Mouse (Mus musculus): ENCODE results near the gene Ugt1a8. TPM values are rescaled to one million over a fixed set of nuclear protein-coding genes. Genes with fewer than 3 reads are reported as not detected.
"Not testable (repeated sequence)": the region's sequence is repeated elsewhere in the genome, so short reads cannot be mapped to it uniquely, and the experiment has no call there.

Ugt1a8 gene
- polyA plus RNA-seq, 1 experiment from 2014 or later: not detected

DNA sequence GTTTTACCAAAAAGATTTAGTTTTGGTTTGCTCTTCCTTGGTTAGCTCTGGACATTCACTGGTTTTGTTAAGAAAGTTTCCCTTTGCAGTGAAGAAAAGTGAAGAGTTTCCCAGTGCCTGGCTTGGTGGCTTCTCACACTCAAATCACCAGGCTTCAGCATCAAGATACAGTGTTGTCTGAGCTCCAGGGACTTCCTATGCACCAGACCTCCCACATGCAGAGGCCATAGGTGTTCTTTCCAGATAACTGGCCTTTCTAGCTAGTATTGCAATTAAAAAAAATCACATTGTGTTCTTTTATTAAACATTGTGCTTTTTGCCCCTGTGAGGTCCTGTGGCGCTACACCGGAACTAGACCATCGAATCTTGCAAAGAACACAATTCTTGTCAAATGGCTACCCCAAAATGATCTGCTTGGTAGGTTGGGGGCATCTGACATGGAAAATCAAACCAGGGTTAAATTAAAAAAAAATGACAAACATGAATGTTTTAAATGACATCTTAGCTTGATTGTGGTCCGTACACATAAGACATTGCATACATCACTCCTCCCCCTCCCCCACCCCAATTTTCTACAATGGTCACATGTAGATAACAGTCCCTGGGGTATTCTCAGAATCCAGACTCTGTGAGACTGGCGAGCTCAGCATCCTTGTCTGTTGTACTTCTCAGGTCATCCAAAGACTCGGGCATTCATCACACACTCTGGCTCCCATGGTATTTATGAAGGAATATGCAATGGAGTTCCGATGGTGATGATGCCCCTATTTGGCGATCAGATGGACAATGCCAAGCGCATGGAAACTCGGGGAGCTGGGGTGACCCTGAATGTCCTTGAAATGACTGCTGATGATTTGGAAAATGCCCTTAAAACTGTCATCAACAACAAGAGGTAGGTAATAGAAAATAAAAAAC, 128.1 kb downstream of the Ugt1a8 start:
- 70% methylated on average over 10 of the region's 10 CpGs for WGBS (ENCODE audit: missing documents)
- Histone ChIP-seq H3K36me3 (ENCODE audit: inconsistent target) (no peaks in the 10 kb centered on the region), H3K27ac (no peak overlapping the region), H3K4me3 (ENCODE audit: inconsistent target) (no peak overlapping the region), H3K79me2 (ENCODE audit: inconsistent target) (no peaks in the 10 kb centered on the region)

DNA sequence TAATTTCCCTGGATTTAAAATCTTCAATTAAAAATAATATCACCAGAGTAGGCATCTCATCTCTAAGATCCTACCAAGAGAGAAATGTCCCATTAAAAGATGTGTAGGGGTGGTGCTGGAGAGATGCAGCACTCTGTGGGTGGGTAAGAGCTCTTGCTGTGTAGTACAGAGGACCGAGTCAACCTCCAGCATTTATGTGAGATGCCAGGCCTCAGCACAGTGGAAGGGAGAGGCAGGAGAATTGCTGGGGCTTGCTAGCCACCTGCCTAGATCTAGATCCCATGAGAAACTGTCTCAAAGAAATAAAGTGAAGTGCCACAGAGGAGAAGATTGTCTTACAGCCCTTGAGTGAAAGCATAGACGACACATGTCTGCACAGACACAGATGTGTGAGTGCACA, 128.9 kb downstream of the Ugt1a8 start:
- no peak overlapping the region for H3K4me3 ChIP-seq (ENCODE audit: inconsistent target)
- H3K79me2 ChIP-seq (ENCODE audit: inconsistent target): no peaks in the 10 kb centered on the region
- 59% methylated on average over 2 of the region's 2 CpGs for WGBS (ENCODE audit: missing documents)
- no peaks in the 10 kb centered on the region for H3K36me3 ChIP-seq (ENCODE audit: inconsistent target)
- no peak overlapping the region for H3K27ac ChIP-seq

DNA sequence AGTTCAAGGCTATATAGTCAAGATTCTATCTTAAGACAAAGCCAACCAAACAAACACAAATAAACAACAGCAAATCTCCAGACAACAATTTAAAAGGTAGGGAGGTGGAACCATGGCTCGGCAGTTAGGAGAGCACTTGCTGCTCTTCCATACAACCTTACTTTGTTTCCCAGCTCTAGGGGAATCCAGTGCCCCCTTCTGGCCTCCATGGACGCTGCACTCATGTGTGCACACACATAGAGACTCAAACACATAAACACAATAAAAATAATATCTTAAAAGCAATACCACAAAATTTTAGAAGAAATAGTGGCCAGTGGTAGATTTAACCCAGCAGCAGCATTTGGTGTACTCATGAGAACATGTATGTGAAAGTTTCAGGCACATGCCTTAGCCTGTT, 129.5 kb downstream of the Ugt1a8 start:
- WGBS (ENCODE audit: missing documents): 72% methylated on average over 2 of the region's 2 CpGs
- H3K4me3 ChIP-seq (ENCODE audit: inconsistent target): no peak overlapping the region
- H3K36me3 ChIP-seq (ENCODE audit: inconsistent target): no peaks in the 10 kb centered on the region

DNA sequence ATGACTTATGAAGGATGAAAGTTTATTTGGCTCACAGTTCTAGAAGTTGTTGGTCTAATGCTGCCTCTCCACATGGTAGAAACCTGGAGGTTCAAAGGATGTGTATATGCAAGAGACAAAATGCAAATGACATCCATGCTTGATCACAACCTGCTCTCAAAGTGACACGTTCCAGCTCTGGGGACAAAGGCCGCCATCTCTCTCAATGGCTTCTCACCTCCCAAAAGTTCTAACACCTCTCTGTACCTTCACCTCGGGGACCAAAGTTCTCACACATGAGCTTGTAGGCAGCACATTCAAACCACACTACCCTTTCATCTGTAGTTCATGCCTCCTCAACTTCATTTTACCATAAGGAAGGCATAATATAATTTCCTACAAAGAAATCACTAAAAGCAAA, 130.0 kb downstream of the Ugt1a8 start:
- H3K79me2 ChIP-seq (ENCODE audit: inconsistent target): no peaks in the 10 kb centered on the region
- H3K27ac ChIP-seq: no peak overlapping the region
- no peak overlapping the region for H3K4me3 ChIP-seq (ENCODE audit: inconsistent target)
- no peaks in the 10 kb centered on the region for H3K36me3 ChIP-seq (ENCODE audit: inconsistent target)
- 43% methylated on average over 3 of the region's 3 CpGs for WGBS (ENCODE audit: missing documents)

More for the DNA sequence above, 129.5 kb downstream of the Ugt1a8 start:
- Histone ChIP-seq H3K79me2 (ENCODE audit: inconsistent target) (no peaks in the 10 kb centered on the region), H3K27ac (no peak overlapping the region)

DNA sequence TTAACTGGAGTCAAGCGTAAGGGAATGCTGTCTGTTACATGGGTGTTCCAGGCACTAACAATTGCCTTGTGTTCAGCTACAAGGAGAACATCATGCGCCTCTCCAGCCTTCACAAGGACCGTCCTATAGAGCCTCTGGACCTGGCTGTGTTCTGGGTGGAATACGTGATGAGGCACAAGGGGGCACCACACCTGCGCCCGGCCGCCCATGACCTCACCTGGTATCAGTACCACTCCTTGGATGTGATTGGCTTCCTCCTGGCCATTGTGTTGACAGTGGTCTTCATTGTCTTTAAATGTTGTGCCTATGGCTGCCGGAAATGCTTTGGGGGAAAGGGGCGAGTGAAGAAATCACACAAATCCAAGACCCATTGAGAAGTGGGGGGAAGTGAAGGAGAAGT, 130.4 kb downstream of the Ugt1a8 start:
- Histone ChIP-seq H3K36me3 (ENCODE audit: inconsistent target) (no peaks in the 10 kb centered on the region), H3K27ac (no peak overlapping the region), H3K79me2 (ENCODE audit: inconsistent target) (no peaks in the 10 kb centered on the region), H3K4me3 (ENCODE audit: inconsistent target) (no peak overlapping the region)
- WGBS (ENCODE audit: missing documents): 75% methylated on average over 9 of the region's 9 CpGs

DNA sequence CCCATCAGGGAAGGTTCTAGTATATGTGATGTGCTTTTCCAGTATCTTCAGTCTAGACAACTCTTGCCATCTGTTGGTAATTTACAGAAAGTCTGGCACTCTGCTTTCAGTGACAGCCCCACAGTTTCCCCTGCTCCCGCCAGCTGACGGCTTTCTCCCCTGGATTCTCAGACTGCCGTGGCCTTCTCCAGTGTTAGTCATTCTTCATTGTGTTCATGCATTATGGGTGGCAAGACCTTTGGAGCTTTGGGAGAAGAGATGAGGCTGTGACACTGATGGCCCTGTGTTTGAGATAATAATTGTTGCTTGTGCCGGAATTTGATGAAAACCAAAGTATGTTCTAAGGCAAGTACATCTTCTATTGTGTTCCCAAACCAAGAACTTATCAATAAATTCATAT, 131.0 kb downstream of the Ugt1a8 start:
- WGBS (ENCODE audit: missing documents): 54% methylated on average over 4 of the region's 4 CpGs
- Histone ChIP-seq H3K4me3 (ENCODE audit: inconsistent target) (no peak overlapping the region), H3K27ac (no peak overlapping the region), H3K79me2 (ENCODE audit: inconsistent target) (no peaks in the 10 kb centered on the region), H3K36me3 (ENCODE audit: inconsistent target) (no peaks in the 10 kb centered on the region)

DNA sequence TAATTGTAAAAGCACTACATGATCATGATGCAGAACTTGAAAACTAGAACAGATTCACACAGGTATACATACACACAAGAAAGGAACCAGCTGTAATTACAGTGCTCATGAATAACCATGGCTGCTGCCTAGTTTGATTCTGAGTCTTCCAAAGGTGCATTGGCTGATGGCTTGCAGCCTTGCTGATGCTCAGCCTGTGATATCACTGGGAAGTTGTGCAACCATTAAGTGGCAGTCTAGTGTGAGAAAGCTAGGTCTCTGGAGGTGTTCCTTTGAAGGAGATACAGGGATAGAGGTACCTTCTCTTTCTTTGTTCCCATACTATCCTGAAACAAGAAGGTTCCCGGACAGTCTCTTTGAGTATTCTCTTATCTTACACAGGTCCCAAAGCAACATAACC, 131.4 kb downstream of the Ugt1a8 start:
- H3K79me2 ChIP-seq (ENCODE audit: inconsistent target): no peaks in the 10 kb centered on the region
- no peaks in the 10 kb centered on the region for H3K36me3 ChIP-seq (ENCODE audit: inconsistent target)
- H3K27ac ChIP-seq: no peak overlapping the region
- WGBS (ENCODE audit: missing documents): 19% methylated on average over 1 of the region's 1 CpGs
- no peak overlapping the region for H3K4me3 ChIP-seq (ENCODE audit: inconsistent target)

DNA sequence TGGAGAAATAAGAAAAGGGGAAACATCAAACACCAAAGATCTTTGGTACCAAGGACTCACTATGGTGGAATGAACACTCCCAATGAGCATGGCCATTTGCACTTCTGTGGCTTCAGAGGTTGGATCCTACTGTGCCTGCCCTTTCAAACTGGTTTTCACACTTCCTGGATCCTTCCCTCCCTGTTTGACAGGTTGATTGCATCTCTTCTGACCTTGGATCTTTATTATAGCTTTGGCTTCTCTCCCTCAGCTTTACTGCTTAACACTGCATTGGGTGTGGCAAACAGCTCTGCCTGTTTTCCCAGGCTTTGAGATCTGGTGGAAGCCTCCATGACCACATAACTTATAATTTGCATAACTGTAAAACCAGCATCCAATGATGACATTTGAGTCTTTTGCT, 132.7 kb downstream of the Ugt1a8 start:
- H3K36me3 ChIP-seq (ENCODE audit: inconsistent target): no peaks in the 10 kb centered on the region
- no peak overlapping the region for H3K27ac ChIP-seq
- H3K4me3 ChIP-seq (ENCODE audit: inconsistent target): no peak overlapping the region
- H3K79me2 ChIP-seq (ENCODE audit: inconsistent target): no peaks in the 10 kb centered on the region

DNA sequence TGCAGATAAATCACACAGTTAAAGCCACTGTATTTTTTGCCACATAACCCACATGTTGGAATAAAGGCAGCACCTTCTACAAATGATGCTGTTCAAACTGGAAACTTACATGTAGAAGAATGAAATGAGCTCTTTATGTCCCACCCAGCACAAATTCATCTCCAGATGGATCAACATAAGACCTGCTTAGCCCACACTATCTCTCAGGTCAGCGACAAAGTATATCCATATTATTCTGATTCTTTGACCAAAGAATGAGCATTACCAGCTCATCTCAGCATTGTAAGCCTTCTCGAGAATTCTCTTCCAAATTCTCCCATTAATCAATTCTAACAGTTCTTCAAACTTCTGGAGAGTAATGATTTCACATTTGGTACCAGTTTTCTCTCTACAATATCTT, 134.6 kb downstream of the Ugt1a8 start:
- WGBS (ENCODE audit: missing documents): 54% methylated on average over 2 of the region's 2 CpGs
- Histone ChIP-seq H3K79me2 (ENCODE audit: inconsistent target) (no peaks in the 10 kb centered on the region), H3K4me3 (ENCODE audit: inconsistent target) (no peak overlapping the region), H3K27ac (no peak overlapping the region), H3K36me3 (ENCODE audit: inconsistent target) (no peaks in the 10 kb centered on the region)

DNA sequence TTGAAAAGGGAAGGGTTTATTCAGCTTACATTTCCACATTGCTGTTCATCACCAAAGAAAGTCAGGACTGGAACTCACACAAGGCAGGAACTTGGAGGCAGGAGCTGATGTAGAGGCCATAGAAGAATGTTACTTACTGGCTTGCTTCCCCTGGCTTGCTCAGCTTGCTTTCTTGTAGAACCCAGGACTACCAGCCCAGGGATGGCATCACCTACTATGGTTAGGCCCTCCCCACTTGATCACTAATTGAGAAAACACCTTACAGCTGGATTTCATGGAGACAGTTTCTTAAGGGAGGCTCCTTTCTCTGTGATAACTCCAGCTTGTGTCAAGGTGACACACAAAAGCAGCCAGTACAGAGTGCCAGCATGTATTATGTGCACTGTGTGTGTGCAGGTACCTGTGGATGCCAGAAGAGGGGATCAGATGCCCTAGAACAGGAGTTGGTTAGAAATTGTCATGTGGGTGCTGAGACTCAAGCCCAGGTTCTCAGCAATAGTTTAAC, 135.4 kb downstream of the Ugt1a8 start:
- H3K79me2 ChIP-seq (ENCODE audit: inconsistent target); H3K4me3 ChIP-seq (ENCODE audit: inconsistent target); H3K27ac ChIP-seq; H3K36me3 ChIP-seq (ENCODE audit: inconsistent target): not testable (repeated sequence)

DNA sequence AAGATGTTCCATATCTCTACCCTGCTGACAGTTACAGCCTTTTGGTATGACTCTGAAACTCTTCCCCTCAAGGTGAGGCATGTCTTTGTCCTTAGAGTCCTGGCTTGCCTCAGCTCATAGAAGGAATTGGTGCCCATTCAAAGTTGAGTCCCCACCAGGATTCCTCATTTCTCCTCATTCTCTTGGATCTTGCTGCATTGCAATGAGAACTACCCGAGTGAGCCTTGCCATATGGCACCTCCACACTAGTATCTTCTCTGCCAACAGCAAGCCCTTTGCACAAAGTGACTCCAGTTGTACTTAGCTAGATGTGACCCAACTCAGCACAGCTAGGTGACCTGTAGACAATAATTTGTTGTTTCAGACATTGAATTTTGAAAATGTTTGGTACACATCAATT, 136.0 kb downstream of the Ugt1a8 start:
- Histone ChIP-seq H3K4me3 (ENCODE audit: inconsistent target) (no peak overlapping the region), H3K36me3 (ENCODE audit: inconsistent target) (no peaks in the 10 kb centered on the region), H3K79me2 (ENCODE audit: inconsistent target) (no peaks in the 10 kb centered on the region), H3K27ac (no peak overlapping the region)
- WGBS (ENCODE audit: missing documents): 50% methylated on average over 1 of the region's 1 CpGs

DNA sequence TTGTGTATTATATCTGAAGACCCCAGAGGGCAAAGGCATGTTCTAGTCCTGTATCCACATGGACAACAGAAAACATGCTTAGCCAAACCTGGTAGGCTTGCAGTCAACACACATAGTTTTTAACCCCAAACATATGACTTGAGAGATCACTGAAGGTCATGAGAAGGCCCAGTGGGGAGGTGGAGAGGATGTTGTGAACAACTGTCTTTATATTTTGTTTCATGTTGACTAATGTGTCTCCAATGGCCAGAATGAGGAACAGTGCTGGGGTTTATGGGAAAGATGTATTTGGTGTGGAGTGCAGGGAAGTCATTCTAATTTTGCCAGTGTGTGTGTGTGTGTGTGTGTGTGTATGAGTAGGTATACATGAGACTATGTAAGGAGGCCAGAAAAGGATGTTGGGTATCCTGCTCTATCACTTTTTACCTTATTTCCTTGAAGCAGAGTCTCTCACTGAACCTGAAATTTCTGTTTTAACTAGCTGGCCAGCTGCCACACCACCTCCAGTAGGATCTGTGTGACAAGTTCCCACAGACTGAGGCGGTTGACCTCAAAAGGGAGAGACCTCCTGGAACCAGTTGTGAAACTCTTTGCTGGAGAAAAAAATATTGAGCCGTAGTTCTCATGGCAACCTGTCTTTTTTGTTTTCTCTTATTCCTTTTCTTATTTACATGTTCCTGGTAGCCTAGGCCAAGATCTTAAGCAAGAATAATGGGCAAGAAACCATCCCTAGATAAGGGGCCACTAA, 136.6 kb downstream of the Ugt1a8 start:
- Histone ChIP-seq H3K79me2 (ENCODE audit: inconsistent target) (no peaks in the 10 kb centered on the region), H3K27ac (no peak overlapping the region), H3K36me3 (ENCODE audit: inconsistent target) (no peaks in the 10 kb centered on the region), H3K4me3 (ENCODE audit: inconsistent target) (no peak overlapping the region)
- 70% methylated on average over 2 of the region's 2 CpGs for WGBS (ENCODE audit: missing documents)

DNA sequence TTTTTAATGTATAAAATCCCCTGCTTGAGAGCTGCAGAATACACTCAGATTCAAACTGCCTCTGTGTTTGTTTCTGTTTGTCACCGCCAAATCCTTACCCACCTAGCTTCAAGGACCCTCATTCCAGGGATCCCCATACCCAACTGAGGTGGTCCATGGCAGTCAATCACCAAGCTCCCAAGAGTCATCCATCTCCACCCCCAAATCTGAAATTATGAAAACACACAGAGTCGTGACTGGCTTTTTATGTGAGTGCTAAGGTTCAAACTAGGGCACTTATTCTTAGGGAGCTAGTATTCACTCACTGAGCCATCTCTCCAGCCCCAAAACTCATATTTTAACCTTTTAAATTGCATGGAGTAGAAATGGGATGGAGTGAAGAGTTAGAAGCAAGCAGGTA, 137.7 kb downstream of the Ugt1a8 start:
- H3K79me2 ChIP-seq (ENCODE audit: inconsistent target): not testable (repeated sequence)
- 47% methylated on average over 2 of the region's 2 CpGs for WGBS (ENCODE audit: missing documents)

DNA sequence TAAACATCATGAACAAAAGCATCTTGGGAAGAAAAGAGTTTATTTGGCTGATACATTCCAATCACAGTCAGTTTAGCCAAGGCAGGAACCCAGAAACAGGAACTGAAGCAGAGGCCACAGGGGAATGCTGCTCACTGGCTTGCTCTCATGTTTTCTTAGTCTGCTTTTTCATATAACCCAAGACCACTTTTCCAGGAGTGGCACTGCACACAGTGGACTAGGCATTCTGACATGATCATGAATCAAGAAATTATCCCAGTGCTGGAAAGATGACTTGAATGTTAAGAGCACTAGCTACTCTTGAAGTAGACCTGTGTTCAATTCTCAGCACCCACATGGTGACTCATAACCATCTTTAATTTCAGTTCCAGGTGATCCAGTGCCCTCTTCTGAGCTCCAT, 138.1 kb downstream of the Ugt1a8 start:
- Histone ChIP-seq H3K36me3 (ENCODE audit: inconsistent target) (no peaks in the 10 kb centered on the region), H3K79me2 (ENCODE audit: inconsistent target) (no peaks in the 10 kb centered on the region), H3K4me3 (ENCODE audit: inconsistent target) (no peak overlapping the region), H3K27ac (no peak overlapping the region)

More for the DNA sequence above, 137.7 kb downstream of the Ugt1a8 start:
- not testable (repeated sequence) for H3K27ac ChIP-seq; H3K36me3 ChIP-seq (ENCODE audit: inconsistent target); H3K4me3 ChIP-seq (ENCODE audit: inconsistent target)

DNA sequence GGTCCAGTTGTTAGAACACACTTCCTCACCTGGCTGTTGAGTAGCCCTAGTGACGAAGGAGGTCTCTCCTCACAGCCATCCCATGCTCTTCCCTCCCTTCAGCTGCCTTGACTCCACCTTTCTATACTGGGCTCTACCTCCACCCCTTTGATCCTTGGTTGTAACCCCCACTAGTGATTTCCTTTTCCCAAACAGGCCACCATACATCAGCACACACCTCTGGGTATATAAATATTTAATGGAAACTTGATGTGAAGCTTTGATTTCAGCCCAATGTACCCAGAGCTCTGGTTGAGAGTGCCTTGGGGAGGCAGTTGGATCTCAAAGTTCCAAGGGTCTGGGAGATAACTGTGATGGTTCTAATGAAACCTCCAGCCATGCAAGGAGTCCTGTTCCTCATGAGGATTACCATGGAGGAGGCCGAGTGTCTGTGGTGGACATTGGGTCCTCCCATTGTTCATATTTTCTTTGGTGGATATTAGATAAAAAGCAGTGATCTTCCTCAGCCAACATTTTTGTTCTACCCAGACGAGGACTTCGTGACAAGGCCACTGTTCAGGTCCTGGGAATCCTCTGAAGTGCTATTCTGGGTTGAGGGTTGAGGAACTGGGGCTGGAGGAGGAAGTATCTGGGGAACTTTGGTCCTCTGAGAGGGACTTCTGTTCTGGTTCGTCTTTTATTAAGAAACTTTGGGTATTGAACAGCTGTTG, 139.2 kb downstream of the Ugt1a8 start, which contains the start of gene Mroh2a:
Gene Mroh2a (plus strand): TSS at position 317 of the 710 bp plus-strand sequence.
- Histone ChIP-seq H3K4me3 (ENCODE audit: inconsistent target) (no peak within 1 kb of the TSS), H3K79me2 (ENCODE audit: inconsistent target) (no peaks in the 10 kb centered on the region), H3K27ac (no peak within 1 kb of the TSS), H3K36me3 (ENCODE audit: inconsistent target) (no peaks in the 10 kb centered on the region)
- WGBS (ENCODE audit: missing documents): 46% methylated on average over 5 of the region's 5 CpGs

Data from macrophage (primary cell).